Mouse (Mus musculus) right cerebral cortex, postnatal 36 days (tissue): Measurements from ENCODE around the gene Mog.
"Not testable (repeated sequence)": the region's sequence is repeated elsewhere in the genome, so short reads cannot be mapped to it uniquely, and the experiment has no call there.

Source experiments
- DNase-seq, 2 experiments: peaks; one replicate each; pipeline ENCODE4 v3.0.0; 2022; ENCODE audit warnings: low spot score in 2 of 2, mixed read lengths in 1 of 2

Mog gene

DNA sequence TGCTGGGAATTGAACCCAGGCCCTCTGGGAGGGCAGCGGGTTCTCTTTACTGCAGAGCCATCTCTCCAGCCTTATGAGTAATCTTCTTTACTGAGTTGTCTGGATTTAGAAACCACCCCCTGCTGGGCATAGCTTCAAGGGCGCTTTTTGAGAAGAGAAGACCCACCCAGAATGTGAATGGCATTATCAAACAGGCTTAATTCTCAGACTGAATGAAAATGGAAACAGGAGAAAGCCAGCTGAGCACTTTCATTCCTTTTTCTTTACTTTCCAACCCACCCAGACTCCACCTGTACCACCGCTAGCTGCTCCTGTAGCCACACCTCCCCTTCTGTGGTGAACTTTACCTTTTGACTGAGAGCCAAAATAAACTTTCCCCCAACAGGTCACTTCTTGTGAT, 27.8 kb downstream of the Mog start:
- DNase-seq = no peak

DNA sequence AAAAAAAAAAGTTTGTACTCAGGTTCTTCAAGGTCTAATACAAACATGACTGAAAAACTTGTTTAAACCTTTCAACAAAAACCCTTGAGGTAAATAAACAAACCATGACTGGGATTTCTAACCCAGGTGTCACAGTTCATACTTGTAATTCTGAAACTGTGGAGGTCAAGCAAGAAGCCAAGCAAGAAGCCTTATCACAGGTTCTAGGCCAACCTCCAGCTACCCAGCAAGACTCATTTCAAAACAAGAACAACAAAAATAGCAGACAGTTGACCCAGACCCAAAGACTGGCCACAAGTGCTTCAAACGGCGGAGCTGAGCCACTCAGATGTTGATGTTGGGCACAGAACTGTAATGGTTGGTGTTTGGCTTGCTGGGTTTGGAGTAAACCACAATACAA, 28.7 kb downstream of the Mog start:
- DNase-seq = no peak

DNA sequence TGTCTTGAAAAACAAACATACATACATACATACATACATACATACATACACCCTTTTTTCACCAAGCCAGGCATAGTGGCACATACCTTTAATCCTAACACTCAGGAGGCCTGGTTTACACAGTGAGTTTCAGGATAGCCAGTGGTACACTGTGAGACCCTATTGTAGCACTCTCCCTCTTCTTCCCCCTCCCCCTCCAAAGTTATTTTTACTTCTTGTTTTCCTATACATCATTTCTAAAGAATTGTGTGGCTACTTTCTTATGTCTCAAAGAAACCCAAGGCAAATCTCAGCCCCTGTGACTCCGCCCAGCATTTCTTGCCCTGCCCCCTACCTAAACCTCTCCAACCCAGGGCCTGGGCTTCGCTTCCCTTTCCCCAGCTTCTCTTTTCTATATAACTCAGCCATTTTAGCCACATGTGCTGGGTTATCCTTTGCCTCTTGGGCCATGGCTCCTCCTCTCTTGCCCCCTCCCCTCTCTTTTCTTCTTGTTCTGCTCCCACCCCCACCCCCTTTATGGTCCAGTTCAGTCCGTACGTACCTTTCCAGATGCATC, 29.4 kb downstream of the Mog start:
- DNase-seq = no peak

DNA sequence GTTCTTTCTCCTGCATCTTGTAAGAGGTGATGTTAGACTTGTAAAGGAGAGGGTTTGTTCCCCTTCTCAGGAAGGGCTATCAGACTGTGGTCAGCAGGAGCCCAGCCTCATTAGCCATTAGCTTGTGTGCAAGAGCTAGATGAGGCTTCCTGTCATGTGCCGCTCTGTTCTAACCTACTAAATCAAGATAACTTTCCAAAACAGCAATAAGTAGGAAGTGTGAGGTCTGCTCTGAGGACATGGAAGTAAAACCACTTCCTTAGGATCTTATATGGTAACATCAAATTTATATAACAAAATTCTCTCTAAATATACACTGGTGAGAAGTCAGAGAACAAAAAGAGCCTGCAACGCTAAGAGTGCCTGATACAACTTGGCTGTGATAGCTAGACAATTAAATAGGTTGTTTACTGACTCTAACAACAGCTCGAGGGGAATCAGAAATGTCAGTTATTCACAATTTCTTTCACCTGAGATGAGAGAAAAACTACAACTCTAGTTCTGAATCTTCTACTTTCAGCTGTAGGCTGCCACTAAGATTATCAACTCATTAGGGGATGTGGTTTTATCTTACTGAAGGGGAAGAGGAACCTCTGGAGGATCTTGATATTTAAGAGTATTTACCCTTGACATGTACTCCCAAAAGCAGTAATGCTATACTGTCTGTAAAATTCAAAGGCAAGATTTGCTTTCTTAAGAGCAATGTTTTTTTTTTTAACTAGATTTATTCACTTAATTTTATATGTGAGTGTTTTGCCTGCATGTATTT, 30.7 kb downstream of the Mog start:
- DNase-seq = peak in 1 of 2 experiments; percentile 19

DNA sequence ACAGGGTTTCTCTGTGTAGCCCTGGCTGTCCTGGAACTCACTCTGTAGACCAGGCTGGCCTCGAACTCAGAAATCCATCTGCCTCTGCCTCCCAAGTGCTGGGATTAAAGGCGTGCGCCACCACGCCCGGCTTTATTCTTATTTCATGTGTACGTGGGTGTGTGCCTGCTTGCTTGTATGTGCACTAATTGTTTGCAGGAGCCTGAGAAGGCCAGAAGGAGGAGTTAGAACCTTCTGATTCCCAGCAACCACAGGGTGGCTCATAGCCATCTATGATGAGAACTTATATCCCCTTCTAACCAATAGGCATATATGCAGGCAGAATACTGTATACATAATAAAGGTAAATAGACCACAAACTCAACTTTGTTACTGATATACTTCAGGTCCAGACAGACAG, 32.6 kb downstream of the Mog start:
- DNase-seq = not testable (repeated sequence)

DNA sequence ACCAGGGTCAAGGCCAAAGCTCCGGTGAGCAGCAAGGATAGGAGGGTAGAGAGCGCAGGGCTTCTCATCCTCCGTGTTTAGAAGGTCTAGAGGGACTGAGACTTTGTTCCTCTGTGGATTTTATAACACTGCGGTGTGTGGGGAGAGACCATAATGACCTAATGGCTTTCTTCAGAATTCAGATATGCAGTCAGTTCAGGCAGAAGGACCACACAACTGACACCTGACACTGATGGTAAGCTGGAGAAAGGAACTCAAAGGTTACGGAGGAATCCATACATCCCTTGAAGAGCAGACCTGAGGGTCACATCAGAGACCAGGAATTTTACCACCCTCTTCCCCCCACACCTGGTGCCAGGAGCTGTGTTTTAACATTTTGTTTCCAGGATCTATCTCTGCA, 33.8 kb downstream of the Mog start, which contains the start of gene H2-M5:
Gene H2-M5, minus strand, starts transcription at position 101 of the 400 bp plus-strand sequence.
- DNase-seq = no peak

DNA sequence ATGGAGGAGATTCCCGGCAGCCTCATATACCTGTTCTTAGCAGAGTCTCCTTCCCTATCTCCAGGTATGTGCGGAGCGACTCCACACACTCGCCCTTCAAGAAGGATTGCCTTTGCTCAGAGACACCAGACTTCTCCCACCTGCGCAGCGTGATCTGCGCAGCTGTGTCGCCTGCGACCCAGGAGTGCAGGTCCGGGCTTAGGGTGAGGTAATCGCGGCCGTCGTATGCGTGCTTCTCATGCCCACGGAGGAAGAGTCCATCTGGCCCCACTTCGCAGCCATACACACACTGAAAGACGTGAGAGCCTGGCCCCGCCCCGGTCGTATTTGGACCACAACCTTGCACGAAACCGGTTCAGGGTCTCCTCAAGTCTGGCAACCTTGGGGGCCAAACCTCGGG, 34.7 kb downstream of the Mog start:
- DNase-seq = no peak

DNA sequence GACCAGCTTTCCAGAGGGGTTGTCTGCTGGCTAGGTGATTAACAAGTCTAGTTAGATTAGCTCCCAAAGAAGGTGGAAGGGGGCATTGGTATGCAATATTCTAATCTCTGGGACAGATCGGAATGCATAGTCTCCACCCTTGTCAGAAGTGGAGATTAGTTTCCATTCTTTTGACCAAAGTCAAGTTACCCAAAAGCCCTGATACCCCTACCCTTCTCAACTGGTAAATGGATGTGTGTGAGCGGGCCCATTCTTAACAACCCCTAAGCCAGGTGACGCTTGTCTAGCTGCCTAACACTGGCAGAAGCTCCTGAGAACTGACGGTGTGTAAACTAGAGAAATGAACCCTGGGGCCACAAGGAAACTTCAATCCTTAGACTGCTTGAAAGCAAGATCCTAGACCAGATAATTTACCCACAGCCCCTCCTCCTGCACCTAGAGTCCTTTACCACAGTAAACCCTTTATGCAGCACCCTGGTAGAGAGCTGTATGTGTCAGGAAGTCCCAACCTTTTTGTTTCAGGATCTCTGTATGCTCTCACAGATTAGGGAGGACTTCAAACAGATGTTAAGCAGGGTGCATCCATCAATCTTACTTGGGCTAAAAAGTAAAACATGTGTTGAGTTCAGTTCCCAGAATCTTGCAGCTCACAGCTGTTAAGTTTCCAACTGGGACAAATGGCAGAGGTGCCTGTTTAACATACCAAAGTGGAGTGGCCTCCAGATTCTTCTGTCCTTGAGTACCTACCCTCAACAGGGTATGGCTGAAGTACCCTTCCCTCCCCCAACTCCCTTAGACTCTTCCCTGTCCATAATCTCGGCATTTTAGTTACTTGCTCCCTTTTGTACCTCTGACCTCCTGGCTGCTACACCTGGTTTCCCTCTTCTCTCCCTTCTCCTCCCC, 40.7 kb downstream of the Mog start:
- DNase-seq = no peak

DNA sequence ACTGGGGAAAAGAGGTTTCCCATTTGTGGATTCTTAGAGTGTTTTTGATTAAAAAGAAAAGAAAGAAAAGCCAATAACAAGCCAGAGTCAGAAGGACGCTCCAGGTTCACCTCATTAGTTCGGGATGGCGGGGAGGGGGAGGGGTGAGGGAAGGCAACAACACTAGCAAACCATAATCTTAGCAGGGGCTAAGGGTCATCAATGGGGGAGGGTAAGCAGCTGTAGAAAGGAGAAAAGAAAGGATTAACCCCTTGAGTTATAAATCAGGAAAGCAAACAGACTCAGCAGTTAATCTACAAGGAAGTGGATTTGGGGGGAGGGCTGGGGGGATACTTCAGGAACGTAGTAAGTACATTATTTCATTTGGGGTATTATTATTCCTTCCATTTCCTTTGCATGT, 41.4 kb downstream of the Mog start:
- DNase-seq = no peak

DNA sequence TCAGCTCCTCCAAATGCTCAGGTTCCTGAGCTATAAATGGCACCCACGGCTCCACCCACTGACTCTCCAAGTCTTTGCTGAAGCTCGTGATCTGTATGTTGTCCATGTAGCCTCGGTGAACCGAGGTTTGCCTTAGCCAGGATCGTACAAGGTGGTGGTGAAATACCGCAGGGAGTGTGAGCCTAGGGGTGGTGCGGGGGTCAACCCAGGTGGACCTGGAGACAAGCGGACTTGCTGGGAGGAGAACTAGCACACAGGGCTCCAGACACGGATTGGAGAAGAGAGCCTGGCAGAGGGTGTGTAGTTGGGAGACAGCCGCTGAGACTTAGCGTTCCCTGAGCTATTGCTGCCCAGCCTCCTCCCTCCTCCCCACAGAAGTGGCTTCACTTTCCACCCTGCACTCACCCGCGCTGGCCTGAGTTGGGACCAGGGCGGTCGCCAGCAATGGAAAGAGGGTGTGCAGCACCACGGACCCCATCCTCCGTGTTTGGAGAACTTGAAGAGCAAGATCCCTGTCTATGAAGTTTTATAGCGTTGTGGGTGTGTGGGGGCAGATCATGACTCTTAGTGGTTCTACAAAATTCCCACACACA, 41.9 kb downstream of the Mog start, which contains the start of gene 2410137M14Rik:
Gene 2410137M14Rik, minus strand, starts transcription at position 17 of the 593 bp plus-strand sequence.
- peak; percentile 34 to 56 for DNase-seq

DNA sequence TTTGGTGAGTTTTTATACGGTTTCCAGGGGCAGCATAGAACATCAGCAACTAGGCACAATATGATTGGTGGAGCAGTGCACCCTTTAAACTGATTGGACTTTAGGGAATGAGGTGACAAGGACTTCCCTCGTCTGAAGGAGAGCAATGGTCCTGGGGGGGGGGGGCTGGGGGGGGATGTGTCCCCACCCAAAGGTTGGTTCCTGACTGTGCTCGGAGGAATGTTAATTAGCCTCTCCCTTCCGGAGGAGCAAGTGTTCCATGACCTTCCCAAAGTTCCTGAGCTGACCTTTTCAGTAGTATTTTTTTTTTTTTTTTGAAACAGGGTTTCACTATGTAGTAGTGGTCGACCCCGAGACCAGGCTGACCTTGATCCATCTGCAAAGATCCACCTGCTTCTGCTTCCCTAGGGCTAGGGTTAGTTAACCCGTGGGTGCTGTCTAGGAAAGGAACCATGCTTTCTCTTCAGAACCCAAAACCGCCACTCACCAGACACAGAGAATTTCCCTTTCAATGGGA, 49.9 kb downstream of the Mog start:
- no peak for DNase-seq

DNA sequence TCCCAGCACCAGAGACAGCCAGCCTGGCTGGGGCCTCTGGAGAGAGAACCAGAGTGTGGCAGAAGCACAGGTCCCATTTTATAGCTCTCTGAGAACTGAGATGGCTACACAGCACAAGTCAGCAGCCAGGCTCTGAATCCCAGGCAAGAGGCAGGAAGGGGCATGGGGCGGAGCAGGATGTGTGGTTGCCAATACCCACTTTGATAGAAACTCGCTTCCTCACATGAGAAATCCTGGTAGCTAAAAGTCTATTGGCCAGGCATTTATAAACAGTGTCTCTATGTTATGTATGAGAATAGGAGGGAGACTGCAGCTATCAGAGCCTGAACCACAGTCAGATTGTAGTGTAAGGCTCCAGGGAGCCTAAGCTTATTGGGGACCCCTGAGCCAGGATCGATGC, 50.4 kb downstream of the Mog start:
- DNase-seq = no peak

DNA sequence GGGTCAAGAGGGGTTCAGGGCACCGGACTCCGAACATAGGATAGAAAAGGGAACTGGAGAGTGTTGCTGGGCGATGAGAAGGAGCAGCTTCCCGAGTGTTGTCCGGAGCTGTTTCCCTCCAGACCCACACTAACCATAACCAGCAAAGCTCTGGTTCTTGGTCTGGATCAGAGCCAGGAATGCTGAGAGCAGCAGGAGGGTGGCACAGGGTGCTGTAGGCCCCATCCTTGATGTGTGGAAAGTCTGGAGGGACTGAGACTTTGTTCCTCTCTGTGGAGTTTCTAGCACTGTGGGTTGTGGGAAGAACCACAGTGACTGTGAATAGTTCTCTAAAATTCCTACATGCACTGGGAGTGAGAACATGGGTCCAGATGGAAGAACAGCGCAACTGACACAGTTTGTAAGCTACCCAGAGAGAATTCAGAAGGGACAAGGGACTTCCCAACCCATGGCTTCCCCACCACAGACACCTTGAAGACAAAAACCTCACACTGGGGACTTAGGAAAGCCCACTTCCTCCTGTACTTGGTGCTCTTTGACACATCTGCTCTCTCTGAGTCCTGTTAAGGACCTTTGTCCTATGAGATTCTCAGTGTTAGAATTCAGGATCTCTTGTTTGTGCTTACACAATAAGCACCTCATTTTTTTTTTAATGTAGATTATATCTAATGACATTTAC, 51.9 kb downstream of the Mog start:
- DNase-seq = no peak

DNA sequence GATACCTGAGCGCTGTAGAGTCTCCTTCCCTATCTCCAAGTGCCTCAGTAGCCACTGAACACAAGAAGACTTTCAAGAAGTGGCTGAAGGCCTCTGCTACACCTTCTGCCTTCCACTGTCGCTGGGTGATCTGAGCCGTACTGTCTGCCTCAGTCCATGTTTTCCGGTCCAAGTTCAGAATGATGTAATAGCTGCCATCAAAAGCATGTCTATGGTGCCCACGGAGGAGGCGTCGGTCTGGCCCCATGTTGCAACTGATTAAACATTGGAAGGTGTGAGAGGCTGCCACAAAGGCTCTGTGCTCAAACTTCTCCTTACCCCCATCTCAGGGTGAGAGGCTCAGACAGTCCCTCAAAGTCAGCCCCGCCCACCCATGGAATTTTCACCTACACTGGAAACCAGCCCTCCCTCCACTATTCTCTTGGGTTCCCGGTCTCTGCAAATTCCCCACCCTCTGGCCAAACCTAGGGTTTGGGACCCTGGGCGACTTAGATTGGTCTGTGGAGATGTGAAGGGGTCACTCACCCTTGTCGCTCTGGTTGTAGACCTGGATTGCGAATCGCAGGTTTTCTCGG, 52.8 kb downstream of the Mog start:
- no peak for DNase-seq

DNA sequence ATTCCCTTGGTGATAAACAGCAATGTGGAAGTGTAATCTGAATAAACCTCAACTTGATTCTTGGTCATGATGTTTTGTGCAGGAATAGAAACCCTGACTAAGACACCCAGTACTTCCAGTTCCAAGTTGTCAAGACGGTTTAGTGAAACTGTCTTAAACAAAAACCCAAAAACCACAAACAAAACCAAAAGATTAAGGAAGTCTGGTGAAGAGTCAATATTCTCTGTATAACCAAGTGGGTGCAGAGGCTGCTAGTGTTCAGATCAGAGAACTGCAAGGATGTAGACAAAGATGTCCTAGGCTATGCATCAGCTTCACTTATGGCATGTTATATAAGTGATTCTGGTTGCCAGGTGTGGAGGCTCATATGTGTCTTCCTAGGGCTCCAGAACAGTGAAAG, 56.3 kb downstream of the Mog start:
- DNase-seq = no peak

DNA sequence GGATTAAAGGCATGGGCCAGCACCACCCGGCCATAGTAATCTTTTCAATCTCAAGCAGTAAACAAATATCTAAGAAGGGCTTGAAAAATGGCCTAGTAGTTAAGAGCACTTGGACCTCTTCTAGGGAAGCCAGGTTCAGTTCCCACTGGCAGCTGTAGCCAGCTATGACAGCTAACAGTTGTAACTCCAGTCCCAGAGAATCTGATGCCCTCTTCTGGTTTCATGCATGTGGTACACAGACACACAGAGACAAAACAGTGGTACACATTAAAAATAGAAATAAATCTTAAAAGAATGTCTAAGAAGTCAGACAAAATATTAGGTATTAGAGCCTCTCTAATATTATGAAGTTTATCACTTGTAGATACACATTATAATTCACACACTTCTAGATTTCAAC, 62.1 kb downstream of the Mog start:
- no peak for DNase-seq
